Mouse (Mus musculus) right cerebral cortex, postnatal 10 days (tissue): ENCODE measurements at regions not wholly inside any gene's neighbourhood (a gene's known extent, or its start where the extent isn't known, plus 50 kb on each side); places are given as distances from the start of the nearest gene placed in this dataset.
A peak's percentile ranks its signal among the peaks of the same experiment; 100 is the strongest.

Experiments
- DNase-seq, 2 experiments: peaks; one replicate each; pipeline ENCODE4 v3.0.0; 2021; ENCODE audit warnings: low spot score in 2 of 2

DNA sequence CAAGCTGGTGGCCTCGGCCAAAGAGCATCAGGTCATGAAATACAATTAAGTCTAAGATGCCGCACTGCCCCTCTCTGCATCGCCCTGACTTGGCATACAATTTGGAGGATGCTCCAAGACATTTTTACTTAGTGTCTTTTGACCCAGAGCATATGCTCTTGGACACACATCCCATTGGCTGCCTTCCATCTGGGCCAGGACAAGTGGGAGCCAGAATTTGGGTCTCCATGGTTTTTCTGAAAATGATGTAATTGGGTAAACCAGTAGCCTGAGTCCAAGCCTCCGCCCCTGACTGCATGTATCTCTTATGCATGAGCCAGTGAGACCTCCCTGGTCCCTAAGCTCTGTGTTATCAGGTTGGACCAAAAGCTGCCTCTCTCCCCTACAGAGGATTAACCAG is 117.1 kb upstream of the Rpl38 start:
- no peak for DNase-seq

DNA sequence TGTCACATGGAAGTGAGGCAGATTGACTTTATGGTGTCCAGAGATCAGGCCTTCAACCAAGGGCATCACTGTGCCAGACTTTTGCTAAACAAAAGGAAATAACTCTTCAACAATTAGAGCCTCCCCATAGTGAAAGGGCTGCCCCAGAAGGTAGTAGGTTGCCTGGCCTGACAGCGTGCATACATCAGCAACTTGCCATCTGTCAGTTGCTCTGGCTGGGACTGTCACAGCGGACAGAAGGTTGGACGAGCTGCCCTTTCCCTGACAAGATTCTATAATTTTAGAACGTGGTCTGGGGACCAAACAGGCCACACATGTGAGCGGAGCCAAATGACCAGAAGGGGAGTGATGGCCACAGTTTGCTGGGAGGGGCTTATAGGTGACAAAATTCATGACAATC is 119.7 kb upstream of the Rpl38 start:
- DNase-seq, result no peak

GRCm38 (mm10) chr11:114544212-114544611 is 124.1 kb upstream of the Rpl38 start:
- no peak for DNase-seq

GRCm38 (mm10) chr11:114542167-114542566 is 126.2 kb upstream of the Rpl38 start:
- no peak for DNase-seq

GRCm38 (mm10) chr11:114540503-114540902 is 127.8 kb upstream of the Rpl38 start:
- DNase-seq, result no peak

- peak; percentile 81 to 83 for DNase-seq
Measured at GRCm38 (mm10) chr11:114536616-114537493, 131.5 kb upstream of the Rpl38 start.

DNA sequence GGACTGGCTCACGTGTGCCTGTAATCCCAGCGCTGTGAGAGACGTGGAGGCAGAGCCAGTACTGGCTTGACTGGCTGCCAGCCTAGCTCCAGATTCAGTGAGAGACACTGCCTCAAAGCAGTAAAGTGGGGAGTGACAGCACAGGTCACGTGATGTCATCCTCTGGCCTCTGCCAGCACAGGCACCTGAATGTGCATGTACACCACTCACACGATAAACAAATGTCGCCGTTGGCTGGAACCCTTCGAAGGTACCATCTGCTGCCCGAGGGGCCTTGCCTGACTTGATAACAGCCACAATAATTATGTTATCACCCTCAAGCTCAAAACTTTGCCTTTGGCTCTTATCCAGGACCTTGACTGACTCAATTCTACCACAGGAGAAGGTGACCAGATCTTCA is 132.4 kb upstream of the Rpl38 start:
- no peak for DNase-seq

DNA sequence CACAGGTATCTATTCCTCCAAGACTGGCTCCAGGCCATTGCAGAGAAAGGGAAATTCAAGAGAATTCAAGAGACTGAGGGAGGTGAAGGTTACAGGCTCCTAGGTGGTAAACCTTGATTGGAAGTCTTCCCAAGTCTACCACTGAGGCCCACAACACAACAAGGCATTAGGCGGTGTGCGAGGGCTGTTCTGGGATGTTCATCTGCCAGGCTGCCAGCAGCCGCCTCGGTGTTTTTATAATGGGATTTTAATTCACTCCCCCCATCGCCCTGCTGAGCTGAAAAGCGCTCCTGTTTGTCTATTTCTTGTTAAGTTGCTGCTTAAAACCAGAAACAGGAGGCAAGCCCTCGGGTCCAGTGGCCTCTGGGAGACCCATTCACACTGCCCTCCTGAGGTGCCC is 133.9 kb upstream of the Rpl38 start:
- DNase-seq, result no peak

GRCm38 (mm10) chr11:114531241-114531765 is 137.0 kb upstream of the Rpl38 start:
- no peak for DNase-seq

- no peak for DNase-seq
Measured at GRCm38 (mm10) chr11:114528937-114529772, 139.2 kb upstream of the Rpl38 start.

- peak; percentile 60 to 81 for DNase-seq
Measured at GRCm38 (mm10) chr11:114523444-114524238, 144.7 kb upstream of the Rpl38 start.

DNA sequence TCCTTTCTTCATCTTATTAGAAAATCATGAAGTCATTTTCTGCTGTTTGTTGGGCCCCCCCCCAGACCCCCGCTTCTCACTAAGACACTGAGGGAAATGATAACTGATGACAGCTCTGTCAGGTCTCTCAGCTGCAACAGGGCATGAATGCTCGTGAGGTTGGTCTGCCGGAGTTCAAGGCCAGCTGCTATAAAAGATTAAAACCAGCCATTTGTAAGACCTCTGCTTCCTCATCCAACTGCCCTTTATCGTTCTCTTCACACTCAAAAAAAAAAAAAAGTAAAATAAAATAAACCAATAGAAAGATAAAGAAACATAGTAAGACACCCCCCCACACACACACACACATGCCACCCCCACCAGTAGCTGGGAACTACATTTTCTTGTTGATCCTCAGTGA is 153.0 kb upstream of the Rpl38 start:
- no peak for DNase-seq

- no peak for DNase-seq
Measured at GRCm38 (mm10) chr11:114514126-114514525, 154.2 kb upstream of the Rpl38 start.

DNA sequence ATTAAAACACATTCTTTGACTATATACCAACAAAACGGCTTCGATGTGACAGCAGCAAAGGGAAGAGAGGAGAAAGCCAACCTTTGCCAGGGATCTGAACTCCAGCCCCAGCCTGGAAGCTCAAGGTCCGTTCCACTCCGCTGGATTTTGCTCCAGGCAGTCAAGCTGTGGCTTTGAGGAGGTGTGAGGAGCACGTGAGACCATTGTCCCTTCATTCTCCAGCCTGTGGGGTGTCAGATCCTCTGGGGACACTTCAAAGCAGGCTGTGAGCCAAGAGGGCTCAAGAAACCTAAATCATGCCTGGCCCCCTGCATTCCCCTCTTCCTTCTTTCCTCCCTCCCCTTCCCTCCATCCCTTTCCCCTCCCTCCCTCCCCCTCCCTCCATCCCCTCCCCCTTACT is 154.9 kb upstream of the Rpl38 start:
- no peak for DNase-seq

- no peak for DNase-seq
Measured at GRCm38 (mm10) chr11:114511994-114512393, 156.3 kb upstream of the Rpl38 start.

DNA sequence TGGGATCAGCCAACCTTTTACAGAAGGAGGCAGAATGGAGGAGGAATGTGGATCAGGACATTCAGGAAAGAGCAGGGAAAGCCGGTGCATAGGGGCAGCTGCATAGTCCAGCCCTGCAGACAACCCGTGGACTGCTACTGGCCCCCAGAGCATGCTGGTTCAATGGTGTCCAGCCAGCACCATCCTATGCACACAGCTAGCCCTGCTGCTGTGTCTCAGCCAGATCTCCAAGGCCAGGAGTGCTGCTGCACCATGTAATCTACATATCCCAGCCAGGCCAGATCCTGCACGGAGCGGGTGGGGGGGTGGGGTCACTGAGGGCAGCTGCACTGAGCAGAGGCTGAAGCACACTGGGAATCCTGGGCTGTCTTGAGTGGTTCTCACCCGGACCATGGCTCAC is 165.8 kb upstream of the Rpl38 start:
- no peak for DNase-seq

GRCm38 (mm10) chr11:114501869-114502540 is 166.3 kb upstream of the Rpl38 start:
- peak in 1 of 2 experiments; percentile 37 for DNase-seq

DNA sequence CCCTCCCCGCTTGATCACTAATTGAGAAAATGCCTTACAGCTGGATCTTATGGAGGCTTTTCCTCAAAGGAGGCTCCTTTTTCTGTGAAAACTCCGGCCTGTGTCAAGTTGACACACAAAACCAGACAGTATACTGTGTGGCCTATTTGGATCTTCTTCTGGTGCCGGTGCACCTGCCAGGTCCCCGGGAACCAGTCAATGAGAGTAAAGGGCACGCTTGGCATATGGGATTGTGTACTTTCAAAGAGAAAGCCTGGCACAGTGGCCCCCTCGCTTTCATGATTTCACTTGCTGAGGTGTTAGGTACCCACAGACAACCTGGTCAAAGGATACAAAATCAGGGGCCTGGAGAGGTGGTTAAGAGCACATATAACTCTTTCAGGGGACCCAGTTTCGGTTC is 167.9 kb upstream of the Rpl38 start:
- no peak for DNase-seq

DNA sequence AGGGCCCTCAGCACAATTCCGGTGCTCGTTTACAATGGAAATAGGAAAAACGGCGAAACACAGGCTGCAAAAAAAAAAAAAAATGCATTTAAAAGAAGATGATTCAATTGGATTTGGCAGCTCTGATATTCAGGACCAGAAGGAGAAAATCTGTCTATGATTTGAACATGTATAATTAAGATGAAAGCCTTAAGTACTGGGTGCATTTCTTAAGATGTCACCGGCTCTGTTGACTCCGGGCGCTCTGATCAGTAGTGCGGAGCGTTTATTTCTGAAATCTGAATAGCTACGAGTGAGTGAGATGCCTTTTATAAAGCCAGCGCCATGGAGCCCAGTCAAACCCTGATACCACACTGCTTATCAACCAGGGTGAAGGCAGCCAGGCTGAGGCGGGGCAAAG is 168.7 kb upstream of the Rpl38 start:
- peak in 1 of 2 experiments; percentile 31 for DNase-seq

DNA sequence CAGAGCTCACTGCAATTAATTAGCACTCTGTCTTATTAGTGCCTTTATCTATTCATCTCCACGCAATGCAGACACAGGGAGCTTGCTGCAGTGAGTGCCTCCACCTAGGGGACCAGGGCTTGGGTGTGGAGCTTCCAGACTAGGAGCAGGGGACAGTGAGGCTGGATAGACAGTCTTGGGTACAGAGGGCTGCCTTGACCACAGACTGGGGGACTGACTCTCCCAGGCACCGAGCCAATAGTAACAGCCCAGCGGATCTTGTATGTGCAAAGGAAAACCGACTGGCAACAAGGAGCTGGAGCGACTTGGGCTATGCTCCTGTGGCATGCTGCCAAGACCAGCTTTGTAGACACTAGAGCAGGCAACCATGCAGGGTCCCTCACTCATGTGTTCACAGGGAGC is 172.8 kb upstream of the Rpl38 start:
- peak; percentile 71 to 72 for DNase-seq

DNA sequence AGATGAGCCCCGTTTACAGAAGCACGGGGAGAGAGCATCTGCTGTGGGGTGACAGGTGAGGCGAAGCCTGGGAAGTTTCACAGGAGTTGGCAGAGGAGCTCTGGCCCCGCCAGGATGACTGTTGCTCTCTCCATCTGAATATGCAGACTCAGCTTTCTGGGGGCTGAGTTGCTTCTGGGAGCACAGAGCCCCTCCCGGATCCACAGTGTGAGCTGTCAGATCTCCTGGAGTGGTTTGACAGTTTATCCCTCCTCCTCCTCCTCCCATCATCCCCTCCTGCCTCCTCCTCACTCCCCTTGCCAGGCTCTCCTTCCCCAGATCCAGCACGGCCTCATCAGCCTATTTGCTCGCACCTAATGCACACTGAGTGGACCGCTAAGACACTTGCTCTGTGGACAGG is 181.9 kb upstream of the Rpl38 start:
- DNase-seq, result no peak
